Mouse (Mus musculus) lung, embryonic 14.5 days (tissue): ENCODE data around the gene Bcl2l11. TPM values are rescaled to one million over a fixed set of nuclear protein-coding genes. Genes with fewer than 3 reads are reported as not detected.

Experiments used
- ATAC-seq: fragments of 200-750 bp; cut with Nextera tagmentation; 2 replicates; pipeline ENCODE4 v1.8.0; 2017; ENCODE audit warnings: mild to moderate bottlenecking, moderate TSS enrichment, moderate library complexity; ENCODE audit not compliant: insufficient read depth
- DNase-seq: peaks from one replicate; pipeline ENCODE4 v3.0.0-alpha.2; 2015
- H3K27ac ChIP-seq: fragments of 300-500 bp; sonication (generic); 2 replicates; pipeline ENCODE4 v1.5.1; 2014; ENCODE audit warnings: low read depth, mild to moderate bottlenecking, moderate library complexity
- H3K27me3 ChIP-seq: fragments of 300-500 bp; sonication (generic); 2 replicates; pipeline ENCODE4 v1.6.1; 2014; ENCODE audit warnings: low read length, control low read depth; ENCODE audit not compliant: insufficient read depth
- H3K36me3 ChIP-seq: fragments of 300-500 bp; sonication (generic); 2 replicates; pipeline ENCODE4 v1.6.1; 2014; ENCODE audit warnings: control low read depth; ENCODE audit not compliant: insufficient read depth
- H3K4me1 ChIP-seq: fragments of 300-500 bp; sonication (generic); 2 replicates; pipeline ENCODE4 v1.6.1; 2014; ENCODE audit warnings: antibody characterized with exemption, control low read depth; ENCODE audit not compliant: insufficient read depth
- H3K4me2 ChIP-seq: fragments of 300-500 bp; sonication (generic); 2 replicates; pipeline ENCODE4 v1.6.1; 2014; ENCODE audit warnings: mild to moderate bottlenecking
- H3K4me3 ChIP-seq: fragments of 300-500 bp; sonication (generic); 2 replicates; pipeline ENCODE4 v1.5.1; 2014; ENCODE audit warnings: low read depth, low read length
- H3K9ac ChIP-seq: fragments of 300-500 bp; sonication (generic); 2 replicates; pipeline ENCODE4 v1.6.1; 2014
- H3K9me3 ChIP-seq: fragments of 300-500 bp; sonication (generic); 2 replicates; pipeline ENCODE4 v1.6.1; 2016; ENCODE audit warnings: low read depth, low read length, control low read depth
- CTCF ChIP-seq: IDR thresholded peaks from 2 replicates; pipeline ENCODE4 v1.5.1; 2016; ENCODE audit warnings: antibody characterized with exemption, low read depth
- WGBS: fragments of 180-500 bp; shearing (Covaris S2); extraction: QIAGEN DNeasy Blood & Tissue Kit; methylation state at CpG from one replicate; pipeline ENCODE4 v1.1.7; 2014; 5-methylcytosine and 5-hydroxymethylcytosine counted together
- polyA plus RNA-seq: library from polyadenylated mRNA; unstranded; fragments of >200 nt; fragmentation: Nextera tagmentation; extraction: Ambion mirVana; gene quantifications from 2 replicates; pipeline ENCODE4 v1.2.1, GENCODE M21; 2014

The Bcl2l11 gene
- polyA plus RNA-seq, 1 experiment from 2014 or later: 27.9 TPM

GRCm38 (mm10) chr2:128211881-128212209 is 86.0 kb downstream of the Bcl2l11 start:
- 46% methylated on average over 8 of the region's 8 CpGs for WGBS
- H3K9me3 ChIP-seq: no peaks in the 10 kb centered on the region
- H3K27me3 ChIP-seq: no peaks in the 10 kb centered on the region
- H3K36me3 ChIP-seq: no peaks in the 10 kb centered on the region
- DNase-seq: no peak
- no peak overlapping the region for H3K4me2 ChIP-seq
- no peak overlapping the region for H3K27ac ChIP-seq
- no peak overlapping the region for H3K4me3 ChIP-seq
- no peak for TF ChIP-seq CTCF
- peaks cover 13% of the 10 kb centered on the region for H3K4me1 ChIP-seq
- ATAC-seq: no peak
- H3K9ac ChIP-seq: no peak overlapping the region
